Mouse (Mus musculus) liver, embryonic 14.5 days (tissue): Measurements from ENCODE around the gene Selenos. TPM values are rescaled to one million over a fixed set of nuclear protein-coding genes. Genes with fewer than 3 reads are reported as not detected.

Experiments
- ATAC-seq: fragments of 200-750 bp; cut with Nextera tagmentation; 2 replicates; pipeline ENCODE4 v1.8.0; 2017; ENCODE audit warnings: moderate number of reproducible peaks, mild to moderate bottlenecking, moderate library complexity; ENCODE audit not compliant: insufficient read depth
- DNase-seq, 3 experiments: peaks; one replicate each; pipeline ENCODE4 v3.0.0-alpha.2; 2012 to 2013; ENCODE audit warnings: low read depth in 3 of 3, low spot score in 3 of 3
- H3K27ac ChIP-seq: fragments of 300-500 bp; sonication (generic); 2 replicates; pipeline ENCODE4 v1.5.1; 2014; ENCODE audit warnings: moderate library complexity, mild to moderate bottlenecking, control low read depth, inconsistent platforms
- H3K27me3 ChIP-seq: fragments of 300-500 bp; sonication (generic); 2 replicates; pipeline ENCODE4 v1.6.1; 2014; ENCODE audit warnings: mild to moderate bottlenecking, low read length, moderate library complexity; ENCODE audit not compliant: control insufficient read depth, insufficient read depth
- H3K36me3 ChIP-seq: fragments of 300-500 bp; sonication (generic); replicated peaks from 2 replicates; pipeline ENCODE4 v1.6.1; 2014; ENCODE audit warnings: low read depth; ENCODE audit not compliant: control insufficient read depth, insufficient read depth
- H3K4me1 ChIP-seq, 2 experiments: fragments of 200-500 bp in 1 of 2; fragments of 300-500 bp in 1 of 2; sonication (generic) in 1 of 2; replicated peaks; 2 replicates each; pipeline ENCODE4 v1.6.1; 2012 to 2014; ENCODE audit warnings: antibody characterized with exemption in 1 of 2, inconsistent platforms in 1 of 2, low read length in 1 of 2; ENCODE audit not compliant: control insufficient read depth in 2 of 2, insufficient read depth in 2 of 2
- H3K4me2 ChIP-seq: fragments of 300-500 bp; sonication (generic); 2 replicates; pipeline ENCODE4 v1.6.1; 2014; ENCODE audit warnings: low read depth, mild to moderate bottlenecking, control low read depth, moderate library complexity
- H3K4me3 ChIP-seq, 2 experiments: fragments of 200-500 bp in 1 of 2; fragments of 300-500 bp in 1 of 2; sonication (generic) in 1 of 2; 2 replicates each; pipeline ENCODE4 v1.5.1; 2012 to 2014; ENCODE audit warnings: low read depth in 2 of 2, low read length in 2 of 2, mild to moderate bottlenecking in 2 of 2, control low read depth in 1 of 2, inconsistent platforms in 1 of 2, moderate library complexity in 1 of 2; ENCODE audit not compliant: insufficient read depth in 1 of 2
- H3K9ac ChIP-seq: fragments of 300-500 bp; sonication (generic); replicated peaks from 2 replicates; pipeline ENCODE4 v1.6.1; 2014; ENCODE audit warnings: mild to moderate bottlenecking, control low read depth, moderate library complexity
- H3K9me3 ChIP-seq: fragments of 300-500 bp; sonication (generic); 2 replicates; pipeline ENCODE4 v1.6.1; 2016; ENCODE audit warnings: low read length, mixed read lengths; ENCODE audit not compliant: control insufficient read depth
- CTCF ChIP-seq: IDR thresholded peaks from 2 replicates; pipeline ENCODE4 v1.5.1; 2016; ENCODE audit warnings: antibody characterized with exemption, low read depth, control low read depth
- EP300 ChIP-seq: IDR thresholded peaks from 2 replicates; pipeline ENCODE4 v1.6.1; 2016; ENCODE audit warnings: antibody characterized with exemption, low read depth
- WGBS: fragments of 180-500 bp; shearing (Covaris S2); extraction: QIAGEN DNeasy Blood & Tissue Kit; methylation state at CpG from one replicate; pipeline ENCODE4 v1.1.7; 2014; ENCODE audit not compliant: insufficient replicate concordance; 5-methylcytosine and 5-hydroxymethylcytosine counted together
- polyA plus RNA-seq, 2 experiments: library from polyadenylated mRNA; depleted of rRNA in 1 of 2; stranded (reverse) in 1 of 2; unstranded in 1 of 2; fragments of >200 nt; fragmentation: Nextera tagmentation in 1 of 2; extraction: Ambion mirVana in 1 of 2; gene quantifications; 2 replicates each; pipeline versions ENCODE4 v1.2.1 to v1.2.3; 2012 to 2014

Gene Selenos
- polyA plus RNA-seq (2012; rRNA removed) (23.6 and 39.8 TPM in 2 replicates), polyA plus RNA-seq (2014; fragmentation: Nextera tagmentation; extraction: Ambion mirVana) (56.4 and 62.7 TPM in 2 replicates)

GRCm38 (mm10) chr7:66079364-66080230 is at the start of gene Selenos:
Selenos (plus strand) TSS chr7:66079649.
- Histone ChIP-seq H3K9ac (peak within 1 kb of the TSS; percentile 68), H3K27me3 (no peaks in the 10 kb centered on the region), H3K36me3 (peaks cover 29% of the 10 kb centered on the region), H3K4me1 (peaks cover 10 to 13% of the 10 kb centered on the region in 2 experiments), H3K9me3 (no peaks in the 10 kb centered on the region), H3K4me3 (peak within 1 kb of the TSS; percentile 76 to 78), H3K27ac (peak within 1 kb of the TSS; percentile 39), H3K4me2 (peak within 1 kb of the TSS; percentile 89)
- ATAC-seq (peak; percentile 100), DNase-seq (peak; percentile 95 to 96 (median 96))
- TF ChIP-seq EP300 (no peak), CTCF (no peak)
- WGBS = under 1% methylated on average over 65 of the region's 65 CpGs

GRCm38 (mm10) chr7:66036809-66037208 is 42.6 kb upstream of the Selenos start:
- no peaks in the 10 kb centered on the region for H3K27me3 ChIP-seq

GRCm38 (mm10) chr7:66038261-66038660 is 41.2 kb upstream of the Selenos start:
- Histone ChIP-seq H3K27ac (no peak overlapping the region), H3K4me2 (no peak overlapping the region), H3K27me3 (no peaks in the 10 kb centered on the region), H3K9ac (no peak overlapping the region), H3K9me3 (no peaks in the 10 kb centered on the region), H3K4me1 (no peaks in the 10 kb centered on the region), H3K4me3 (no peak overlapping the region), H3K36me3 (no peaks in the 10 kb centered on the region)
- 50% methylated on average over 3 of the region's 3 CpGs for WGBS
- DNase-seq (no peak), ATAC-seq (no peak)
- no peak for TF ChIP-seq EP300
- TF ChIP-seq CTCF = no peak

More at GRCm38 (mm10) chr7:66036809-66037208, 42.6 kb upstream of the Selenos start:
- Histone ChIP-seq H3K9me3 (no peaks in the 10 kb centered on the region), H3K9ac (no peak overlapping the region), H3K4me3 (no peak overlapping the region), H3K4me1 (no peaks in the 10 kb centered on the region), H3K4me2 (no peak overlapping the region), H3K36me3 (no peaks in the 10 kb centered on the region), H3K27ac (no peak overlapping the region)
- DNase-seq (no peak), ATAC-seq (no peak)
- WGBS = 40% methylated on average over 8 of the region's 8 CpGs
- TF ChIP-seq EP300 (no peak), CTCF (no peak)

- WGBS = 71% methylated on average over 11 of the region's 11 CpGs
Measured at GRCm38 (mm10) chr7:66038730-66039129, 40.7 kb upstream of the Selenos start.

More at GRCm38 (mm10) chr7:66038730-66039129, 40.7 kb upstream of the Selenos start:
- Histone ChIP-seq H3K4me3 (no peak overlapping the region), H3K9me3 (no peaks in the 10 kb centered on the region), H3K27me3 (no peaks in the 10 kb centered on the region), H3K4me2 (no peak overlapping the region), H3K36me3 (no peaks in the 10 kb centered on the region), H3K27ac (no peak overlapping the region), H3K4me1 (no peaks in the 10 kb centered on the region), H3K9ac (no peak overlapping the region)
- no peak for ATAC-seq
- TF ChIP-seq CTCF = no peak
- no peak for TF ChIP-seq EP300
- DNase-seq = no peak
